Mouse (Mus musculus): ENCODE data around the gene Fam107b.
A peak's percentile ranks its signal among the peaks of the same experiment; 100 is the strongest.

Gene Fam107b

GRCm38 (mm10) chr2:3737917-3738694 is 167.8 kb downstream of the Fam107b start:
- DNase-seq (ENCODE audit: inconsistent age in 2 of 2, low spot score in 1 of 2) = no peak

GRCm38 (mm10) chr2:3738734-3739133 is 168.4 kb downstream of the Fam107b start:
- no peak for DNase-seq (ENCODE audit: inconsistent age in 2 of 2, low spot score in 1 of 2)

- no peak for DNase-seq (ENCODE audit: inconsistent age in 2 of 2, low spot score in 1 of 2)
Measured at GRCm38 (mm10) chr2:3739351-3739961, 169.2 kb downstream of the Fam107b start.

- no peak for DNase-seq (ENCODE audit: inconsistent age in 2 of 2, low spot score in 1 of 2)
Measured at GRCm38 (mm10) chr2:3740256-3740655, 170.0 kb downstream of the Fam107b start.

- no peak for DNase-seq (ENCODE audit: inconsistent age in 2 of 2, low spot score in 1 of 2)
Measured at GRCm38 (mm10) chr2:3740670-3741069, 170.4 kb downstream of the Fam107b start.

GRCm38 (mm10) chr2:3742519-3742918 is 172.2 kb downstream of the Fam107b start:
- no peak for DNase-seq (ENCODE audit: inconsistent age in 2 of 2, low spot score in 1 of 2)

- no peak for DNase-seq (ENCODE audit: inconsistent age in 2 of 2, low spot score in 1 of 2)
Measured at GRCm38 (mm10) chr2:3745041-3745440, 174.8 kb downstream of the Fam107b start.

GRCm38 (mm10) chr2:3745910-3746606 is 175.8 kb downstream of the Fam107b start:
- DNase-seq (ENCODE audit: inconsistent age in 2 of 2, low spot score in 1 of 2) = no peak

GRCm38 (mm10) chr2:3748714-3749503 is 178.6 kb downstream of the Fam107b start:
- DNase-seq (ENCODE audit: inconsistent age in 2 of 2, low spot score in 1 of 2) = peak in 1 of 2 experiments; percentile 52

- no peak for DNase-seq (ENCODE audit: inconsistent age in 2 of 2, low spot score in 1 of 2)
Measured at GRCm38 (mm10) chr2:3749504-3750024, 179.3 kb downstream of the Fam107b start.

- no peak for DNase-seq (ENCODE audit: inconsistent age in 2 of 2, low spot score in 1 of 2)
Measured at GRCm38 (mm10) chr2:3750126-3750525, 179.8 kb downstream of the Fam107b start.

- no peak for DNase-seq (ENCODE audit: inconsistent age in 2 of 2, low spot score in 1 of 2)
Measured at GRCm38 (mm10) chr2:3752365-3752764, 182.1 kb downstream of the Fam107b start.

GRCm38 (mm10) chr2:3752893-3753292 is 182.6 kb downstream of the Fam107b start:
- DNase-seq (ENCODE audit: inconsistent age in 2 of 2, low spot score in 1 of 2) = no peak

GRCm38 (mm10) chr2:3753749-3754148 is 183.5 kb downstream of the Fam107b start:
- DNase-seq (ENCODE audit: inconsistent age in 2 of 2, low spot score in 1 of 2) = no peak

- no peak for DNase-seq (ENCODE audit: inconsistent age in 2 of 2, low spot score in 1 of 2)
Measured at GRCm38 (mm10) chr2:3755936-3756335, 185.6 kb downstream of the Fam107b start.

GRCm38 (mm10) chr2:3758406-3758805 is 188.1 kb downstream of the Fam107b start:
- no peak for DNase-seq (ENCODE audit: inconsistent age in 2 of 2, low spot score in 1 of 2)

- DNase-seq (ENCODE audit: inconsistent age in 2 of 2, low spot score in 1 of 2) = no peak
Measured at GRCm38 (mm10) chr2:3760234-3760836, 190.0 kb downstream of the Fam107b start.

GRCm38 (mm10) chr2:3764136-3764535 is 193.8 kb downstream of the Fam107b start:
- DNase-seq (ENCODE audit: inconsistent age in 2 of 2, low spot score in 1 of 2) = no peak

- no peak for DNase-seq (ENCODE audit: inconsistent age in 2 of 2, low spot score in 1 of 2)
Measured at GRCm38 (mm10) chr2:3765957-3766783, 195.9 kb downstream of the Fam107b start.

GRCm38 (mm10) chr2:3769260-3769659 is 199.0 kb downstream of the Fam107b start:
- DNase-seq (ENCODE audit: inconsistent age in 2 of 2, low spot score in 1 of 2) = peak; percentile 52 to 87

Measured in adrenal gland, adult (tissue).